Mouse (Mus musculus) embryonic facial prominence, embryonic 15.5 days (tissue): ENCODE measurements around the gene Bin2. TPM values are rescaled to one million over a fixed set of nuclear protein-coding genes. Genes with fewer than 3 reads are reported as not detected.

Experiments
- ATAC-seq: fragments of 200-750 bp; cut with Nextera tagmentation; 2 replicates; pipeline ENCODE4 v1.8.0; 2017; ENCODE audit warnings: low read depth, moderate TSS enrichment; ENCODE audit not compliant: insufficient number of reproducible peaks, low FRiP score, low TSS enrichment
- H3K27ac ChIP-seq: fragments of 300-500 bp; sonication (generic); replicated peaks from 2 replicates; pipeline ENCODE4 v1.5.1; 2015; ENCODE audit warnings: mild to moderate bottlenecking, inconsistent platforms
- H3K27me3 ChIP-seq: fragments of 300-500 bp; sonication (generic); 2 replicates; pipeline ENCODE4 v1.6.1; 2015; ENCODE audit warnings: inconsistent platforms
- H3K36me3 ChIP-seq: fragments of 300-500 bp; sonication (generic); 2 replicates; pipeline ENCODE4 v1.6.1; 2015; ENCODE audit warnings: mild to moderate bottlenecking, inconsistent platforms
- H3K4me1 ChIP-seq: fragments of 300-500 bp; sonication (generic); 2 replicates; pipeline ENCODE4 v1.6.1; 2015; ENCODE audit warnings: inconsistent platforms
- H3K4me2 ChIP-seq: fragments of 300-500 bp; sonication (generic); replicated peaks from 2 replicates; pipeline ENCODE4 v1.6.1; 2015; ENCODE audit warnings: mild to moderate bottlenecking, inconsistent platforms
- H3K4me3 ChIP-seq: fragments of 300-500 bp; sonication (generic); replicated peaks from 2 replicates; pipeline ENCODE4 v1.5.1; 2015; ENCODE audit warnings: mild to moderate bottlenecking, inconsistent platforms
- H3K9ac ChIP-seq: fragments of 300-500 bp; sonication (generic); 2 replicates; pipeline ENCODE4 v1.6.1; 2015; ENCODE audit warnings: inconsistent platforms
- H3K9me3 ChIP-seq: fragments of 300-500 bp; sonication (generic); replicated peaks from 2 replicates; pipeline ENCODE4 v1.6.1; 2016; ENCODE audit warnings: inconsistent platforms
- WGBS: fragments of 180-500 bp; shearing (Covaris S2); methylation state at CpG from one replicate; pipeline ENCODE4 v1.1.7; 2015; 5-methylcytosine and 5-hydroxymethylcytosine counted together
- polyA plus RNA-seq: library from polyadenylated mRNA; unstranded; fragments of >200 nt; fragmentation: Nextera tagmentation; extraction: Ambion mirVana; gene quantifications from 2 replicates; pipeline ENCODE4 v1.2.1, GENCODE M21; 2015

Bin2 gene
- polyA plus RNA-seq, result 5.2 and 5.7 TPM in 2 replicates

GRCm38 (mm10) chr15:100669337-100669736 lies at the start of gene Bin2:
TSS of gene Bin2 (minus strand) at chr15:100669553.
- no peaks in the 10 kb centered on the region for H3K27me3 ChIP-seq
- 0 out of 2 replicates have a peak, but pooled peaks cover 4% of the 10 kb centered on the region for H3K4me1 ChIP-seq
- no peak within 1 kb of the TSS for H3K4me2 ChIP-seq
- H3K9ac ChIP-seq, result no peak within 1 kb of the TSS
- H3K27ac ChIP-seq, result no peak within 1 kb of the TSS
- no peaks in the 10 kb centered on the region for H3K36me3 ChIP-seq
- WGBS, result 88% methylated on average over 20 of the region's 20 CpGs
- ATAC-seq, result no peak
- H3K9me3 ChIP-seq, result no peaks in the 10 kb centered on the region
- no peak within 1 kb of the TSS for H3K4me3 ChIP-seq

GRCm38 (mm10) chr15:100718572-100718971 lies 49.2 kb upstream of the Bin2 start:
- Histone ChIP-seq H3K4me3 (no peak overlapping the region), H3K9ac (no peak overlapping the region), H3K36me3 (no peaks in the 10 kb centered on the region), H3K4me1 (no peaks in the 10 kb centered on the region), H3K9me3 (no peaks in the 10 kb centered on the region), H3K27me3 (no peaks in the 10 kb centered on the region), H3K27ac (no peak overlapping the region), H3K4me2 (no peak overlapping the region)
- ATAC-seq, result no peak
- 78% methylated on average over 11 of the region's 11 CpGs for WGBS

- Histone ChIP-seq H3K4me3 (no peak overlapping the region), H3K4me2 (no peak overlapping the region), H3K4me1 (no peaks in the 10 kb centered on the region), H3K9ac (no peak overlapping the region), H3K9me3 (no peaks in the 10 kb centered on the region), H3K36me3 (no peaks in the 10 kb centered on the region), H3K27ac (no peak overlapping the region), H3K27me3 (no peaks in the 10 kb centered on the region)
- no peak for ATAC-seq
- 77% methylated on average over 6 of the region's 6 CpGs for WGBS
Observed at GRCm38 (mm10) chr15:100717933-100718332, 48.6 kb upstream of the Bin2 start.

- Histone ChIP-seq H3K36me3 (no peaks in the 10 kb centered on the region), H3K9ac (no peak overlapping the region), H3K27me3 (no peaks in the 10 kb centered on the region), H3K4me1 (no peaks in the 10 kb centered on the region), H3K27ac (no peak overlapping the region), H3K9me3 (no peaks in the 10 kb centered on the region), H3K4me2 (no peak overlapping the region), H3K4me3 (no peak overlapping the region)
- WGBS, result 64% methylated on average over 9 of the region's 9 CpGs
- ATAC-seq, result no peak
Observed at GRCm38 (mm10) chr15:100715399-100715993, 46.1 kb upstream of the Bin2 start.

GRCm38 (mm10) chr15:100714470-100714869 lies 45.1 kb upstream of the Bin2 start:
- no peak overlapping the region for H3K9ac ChIP-seq
- WGBS, result 87% methylated on average over 8 of the region's 8 CpGs
- H3K4me2 ChIP-seq, result no peak overlapping the region
- ATAC-seq, result no peak
- H3K27ac ChIP-seq, result no peak overlapping the region
- H3K36me3 ChIP-seq, result no peaks in the 10 kb centered on the region
- no peak overlapping the region for H3K4me3 ChIP-seq
- no peaks in the 10 kb centered on the region for H3K27me3 ChIP-seq
- no peaks in the 10 kb centered on the region for H3K4me1 ChIP-seq
- no peaks in the 10 kb centered on the region for H3K9me3 ChIP-seq

GRCm38 (mm10) chr15:100710838-100711237 lies 41.5 kb upstream of the Bin2 start:
- 63% methylated on average over 6 of the region's 6 CpGs for WGBS
- H3K4me2 ChIP-seq, result no peak overlapping the region
- no peaks in the 10 kb centered on the region for H3K9me3 ChIP-seq
- H3K9ac ChIP-seq, result no peak overlapping the region
- no peak for ATAC-seq
- H3K36me3 ChIP-seq, result no peaks in the 10 kb centered on the region
- H3K4me3 ChIP-seq, result no peak overlapping the region
- no peak overlapping the region for H3K27ac ChIP-seq
- H3K27me3 ChIP-seq, result no peaks in the 10 kb centered on the region
- no peaks in the 10 kb centered on the region for H3K4me1 ChIP-seq

GRCm38 (mm10) chr15:100708433-100709078 lies 39.2 kb upstream of the Bin2 start:
- Histone ChIP-seq H3K4me3 (no peak overlapping the region), H3K27ac (no peak overlapping the region), H3K4me1 (peaks cover 7% of the 10 kb centered on the region), H3K36me3 (no peaks in the 10 kb centered on the region), H3K9me3 (no peaks in the 10 kb centered on the region), H3K4me2 (no peak overlapping the region), H3K27me3 (peaks cover 8% of the 10 kb centered on the region; the same call in 1 of the 2 replicates), H3K9ac (no peak overlapping the region)
- no peak for ATAC-seq
- WGBS, result 65% methylated on average over 8 of the region's 8 CpGs

- 65% methylated on average over 8 of the region's 8 CpGs for WGBS
- peaks cover 15% of the 10 kb centered on the region for H3K27me3 ChIP-seq
- no peak for ATAC-seq
Observed at GRCm38 (mm10) chr15:100706226-100706625, 36.9 kb upstream of the Bin2 start.

GRCm38 (mm10) chr15:100705376-100705775 lies 36.0 kb upstream of the Bin2 start:
- H3K27me3 ChIP-seq, result peaks cover 15% of the 10 kb centered on the region
- H3K4me2 ChIP-seq, result no peak overlapping the region
- no peak overlapping the region for H3K27ac ChIP-seq
- no peak for ATAC-seq
- H3K9ac ChIP-seq, result no peak overlapping the region
- no peaks in the 10 kb centered on the region for H3K36me3 ChIP-seq
- no peak overlapping the region for H3K4me3 ChIP-seq
- H3K4me1 ChIP-seq, result peaks cover 7% of the 10 kb centered on the region
- 84% methylated on average over 1 of the region's 1 CpGs for WGBS
- no peaks in the 10 kb centered on the region for H3K9me3 ChIP-seq

More at GRCm38 (mm10) chr15:100706226-100706625, 36.9 kb upstream of the Bin2 start:
- no peaks in the 10 kb centered on the region for H3K9me3 ChIP-seq
- peaks cover 7% of the 10 kb centered on the region for H3K4me1 ChIP-seq
- no peak overlapping the region for H3K27ac ChIP-seq
- no peaks in the 10 kb centered on the region for H3K36me3 ChIP-seq
- H3K4me3 ChIP-seq, result no peak overlapping the region
- H3K9ac ChIP-seq, result no peak overlapping the region
- no peak overlapping the region for H3K4me2 ChIP-seq

- no peak overlapping the region for H3K9ac ChIP-seq
- H3K4me1 ChIP-seq, result peaks cover 7% of the 10 kb centered on the region
- H3K27me3 ChIP-seq, result peaks cover 15% of the 10 kb centered on the region
- H3K9me3 ChIP-seq, result no peaks in the 10 kb centered on the region
- no peaks in the 10 kb centered on the region for H3K36me3 ChIP-seq
- ATAC-seq, result no peak
- H3K27ac ChIP-seq, result no peak overlapping the region
- peak overlapping the region; percentile 4; the same call in 1 of the 2 replicates for H3K4me3 ChIP-seq
- 7% methylated on average over 17 of the region's 17 CpGs for WGBS
- peak overlapping the region; percentile 34 for H3K4me2 ChIP-seq
Observed at GRCm38 (mm10) chr15:100703913-100704312, 34.6 kb upstream of the Bin2 start.

- no peaks in the 10 kb centered on the region for H3K36me3 ChIP-seq
- 77% methylated on average over 6 of the region's 6 CpGs for WGBS
- H3K4me2 ChIP-seq, result no peak overlapping the region
- no peaks in the 10 kb centered on the region for H3K9me3 ChIP-seq
- peaks cover 7% of the 10 kb centered on the region for H3K4me1 ChIP-seq
- no peak overlapping the region for H3K9ac ChIP-seq
- H3K27me3 ChIP-seq, result peaks cover 15% of the 10 kb centered on the region
- no peak overlapping the region for H3K27ac ChIP-seq
- ATAC-seq, result no peak
- H3K4me3 ChIP-seq, result no peak overlapping the region
Observed at GRCm38 (mm10) chr15:100701856-100702255, 32.5 kb upstream of the Bin2 start.

GRCm38 (mm10) chr15:100701108-100701507 lies 31.8 kb upstream of the Bin2 start:
- no peak overlapping the region for H3K4me2 ChIP-seq
- H3K36me3 ChIP-seq, result no peaks in the 10 kb centered on the region
- peaks cover 7% of the 10 kb centered on the region for H3K4me1 ChIP-seq
- H3K27me3 ChIP-seq, result peaks cover 15% of the 10 kb centered on the region
- H3K4me3 ChIP-seq, result no peak overlapping the region
- 60% methylated on average over 10 of the region's 10 CpGs for WGBS
- H3K27ac ChIP-seq, result no peak overlapping the region
- ATAC-seq, result no peak
- no peak overlapping the region for H3K9ac ChIP-seq
- H3K9me3 ChIP-seq, result no peaks in the 10 kb centered on the region
